Mouse (Mus musculus) C2C12 (cell line): ENCODE measurements at regions not wholly inside any gene's neighbourhood (a gene's known extent, or its start where the extent isn't known, plus 50 kb on each side); places are given as distances from the start of the nearest gene placed in this dataset.

Source experiments
- CEBPB ChIP-seq: IDR thresholded peaks from one replicate; pipeline ENCODE4 v1.6.1; 2011; ENCODE audit warnings: low read depth, mild to moderate bottlenecking, control low read depth, moderate library complexity
- CTCF ChIP-seq: IDR thresholded peaks from one replicate; pipeline ENCODE4 v1.5.1; 2011; ENCODE audit not compliant: control insufficient read depth, insufficient read depth, insufficient read length
- MAX ChIP-seq: IDR thresholded peaks from one replicate; pipeline ENCODE4 v1.6.1; 2011; ENCODE audit warnings: mild to moderate bottlenecking, control low read depth
- MYOG ChIP-seq: IDR thresholded peaks from one replicate; pipeline ENCODE4 v1.6.1; 2011; ENCODE audit not compliant: control insufficient read depth, insufficient read length; ENCODE audit errors: extremely low read depth
- USF1 ChIP-seq: IDR thresholded peaks from one replicate; pipeline ENCODE4 v1.6.1; 2011; ENCODE audit warnings: low read depth, mild to moderate bottlenecking, control low read depth, moderate library complexity

DNA sequence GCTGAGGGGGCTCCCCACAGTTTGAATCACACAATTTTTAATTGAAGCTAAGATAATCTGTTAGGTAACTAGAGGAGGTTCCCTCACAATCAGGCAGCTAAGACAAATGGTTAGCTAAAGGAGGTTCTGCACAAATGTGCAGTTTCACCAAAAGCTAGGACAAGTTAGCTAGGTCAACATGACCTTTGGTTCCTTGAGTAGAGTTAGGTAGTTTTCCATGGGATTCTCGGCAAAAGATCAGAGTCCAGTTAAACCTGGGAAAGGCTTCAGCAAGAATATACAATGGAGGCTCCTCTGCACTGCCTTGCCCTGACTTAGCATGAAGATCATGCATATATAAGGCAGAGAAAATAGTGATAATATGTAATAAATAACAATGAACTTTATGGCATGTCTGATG lies 374.2 kb downstream of the 1190002N15Rik start:
- TF ChIP-seq USF1 (no peak), CTCF (no peak), MAX (no peak), CEBPB (no peak), MYOG (no peak)
